Mouse (Mus musculus): ENCODE results near the gene Ypel2. TPM values are rescaled to one million over a fixed set of nuclear protein-coding genes. Genes with fewer than 3 reads are reported as not detected.

Gene Ypel2
- polyA plus RNA-seq, 1 experiment from 2014 or later: 7.1 TPM

GRCm38 (mm10) chr11:86905261-86905660 lies 88.2 kb downstream of the Ypel2 start:
- no peak overlapping the region for H3K4me3 ChIP-seq (replicated peaks; ENCODE audit: low read length)
- no peak overlapping the region for H3K27ac ChIP-seq (ENCODE audit: low read length)
- no peak overlapping the region for H3K9ac ChIP-seq (replicated peaks; ENCODE audit: low read depth, low read length)
- no peak for ATAC-seq
- H3K36me3 ChIP-seq (ENCODE audit: control insufficient read depth, insufficient read depth): no peaks in the 10 kb centered on the region
- no peaks in the 10 kb centered on the region for H3K9me3 ChIP-seq (ENCODE audit: control insufficient read depth, low read length)
- H3K4me1 ChIP-seq (replicated peaks; ENCODE audit: control insufficient read depth, insufficient read depth, low read length): no peaks in the 10 kb centered on the region
- no peak overlapping the region for H3K4me2 ChIP-seq (ENCODE audit: low read length)
- no peaks in the 10 kb centered on the region for H3K27me3 ChIP-seq (replicated peaks; ENCODE audit: control insufficient read depth, insufficient read depth, low read length)
- 83% methylated on average over 2 of the region's 2 CpGs for WGBS

GRCm38 (mm10) chr11:86904706-86905105 lies 88.8 kb downstream of the Ypel2 start:
- ATAC-seq: no peak
- Histone ChIP-seq H3K4me2 (ENCODE audit: low read length) (no peak overlapping the region), H3K4me1 (replicated peaks; ENCODE audit: control insufficient read depth, insufficient read depth, low read length) (no peaks in the 10 kb centered on the region), H3K4me3 (replicated peaks; ENCODE audit: low read length) (no peak overlapping the region), H3K9me3 (ENCODE audit: control insufficient read depth, low read length) (no peaks in the 10 kb centered on the region), H3K36me3 (ENCODE audit: control insufficient read depth, insufficient read depth) (no peaks in the 10 kb centered on the region), H3K27me3 (replicated peaks; ENCODE audit: control insufficient read depth, insufficient read depth, low read length) (no peaks in the 10 kb centered on the region), H3K27ac (ENCODE audit: low read length) (no peak overlapping the region), H3K9ac (replicated peaks; ENCODE audit: low read depth, low read length) (no peak overlapping the region)
- 69% methylated on average over 4 of the region's 4 CpGs for WGBS

GRCm38 (mm10) chr11:86898367-86898766 lies 95.1 kb downstream of the Ypel2 start:
- no peaks in the 10 kb centered on the region for H3K27me3 ChIP-seq (replicated peaks; ENCODE audit: control insufficient read depth, insufficient read depth, low read length)
- no peak overlapping the region for H3K4me3 ChIP-seq (replicated peaks; ENCODE audit: low read length)
- H3K9me3 ChIP-seq (ENCODE audit: control insufficient read depth, low read length): no peaks in the 10 kb centered on the region
- H3K36me3 ChIP-seq (ENCODE audit: control insufficient read depth, insufficient read depth): no peaks in the 10 kb centered on the region
- 39% methylated on average over 2 of the region's 2 CpGs for WGBS
- no peak overlapping the region for H3K9ac ChIP-seq (replicated peaks; ENCODE audit: low read depth, low read length)
- no peak overlapping the region for H3K27ac ChIP-seq (ENCODE audit: low read length)
- no peak overlapping the region for H3K4me2 ChIP-seq (ENCODE audit: low read length)
- 0 out of 2 replicates have a peak, but pooled peaks cover 1% of the 10 kb centered on the region for H3K4me1 ChIP-seq (replicated peaks; ENCODE audit: control insufficient read depth, insufficient read depth, low read length)
- no peak for ATAC-seq

- H3K4me1 ChIP-seq (replicated peaks; ENCODE audit: control insufficient read depth, insufficient read depth, low read length): 0 out of 2 replicates have a peak, but pooled peaks cover 2% of the 10 kb centered on the region
- H3K36me3 ChIP-seq (ENCODE audit: control insufficient read depth, insufficient read depth): no peaks in the 10 kb centered on the region
- no peaks in the 10 kb centered on the region for H3K27me3 ChIP-seq (replicated peaks; ENCODE audit: control insufficient read depth, insufficient read depth, low read length)
- H3K9me3 ChIP-seq (ENCODE audit: control insufficient read depth, low read length): no peaks in the 10 kb centered on the region
- no peak overlapping the region for H3K9ac ChIP-seq (replicated peaks; ENCODE audit: low read depth, low read length)
- 34% methylated on average over 3 of the region's 3 CpGs for WGBS
- H3K4me2 ChIP-seq (ENCODE audit: low read length): no peak overlapping the region
- H3K4me3 ChIP-seq (replicated peaks; ENCODE audit: low read length): no peak overlapping the region
- no peak overlapping the region for H3K27ac ChIP-seq (ENCODE audit: low read length)
- ATAC-seq: no peak
Observed at GRCm38 (mm10) chr11:86895567-86895966, 97.9 kb downstream of the Ypel2 start.

- no peak for ATAC-seq
- Histone ChIP-seq H3K27me3 (replicated peaks; ENCODE audit: control insufficient read depth, insufficient read depth, low read length) (no peaks in the 10 kb centered on the region), H3K4me1 (replicated peaks; ENCODE audit: control insufficient read depth, insufficient read depth, low read length) (0 out of 2 replicates have a peak, but pooled peaks cover 2% of the 10 kb centered on the region), H3K27ac (ENCODE audit: low read length) (no peak overlapping the region), H3K9ac (replicated peaks; ENCODE audit: low read depth, low read length) (no peak overlapping the region), H3K4me3 (replicated peaks; ENCODE audit: low read length) (no peak overlapping the region), H3K4me2 (ENCODE audit: low read length) (no peak overlapping the region), H3K36me3 (ENCODE audit: control insufficient read depth, insufficient read depth) (no peaks in the 10 kb centered on the region), H3K9me3 (ENCODE audit: control insufficient read depth, low read length) (no peaks in the 10 kb centered on the region)
- 56% methylated on average over 9 of the region's 9 CpGs for WGBS
Observed at GRCm38 (mm10) chr11:86895156-86895555, 98.4 kb downstream of the Ypel2 start.

GRCm38 (mm10) chr11:86894171-86894577 lies 99.3 kb downstream of the Ypel2 start:
- Histone ChIP-seq H3K9me3 (ENCODE audit: control insufficient read depth, low read length) (no peaks in the 10 kb centered on the region), H3K36me3 (ENCODE audit: control insufficient read depth, insufficient read depth) (no peaks in the 10 kb centered on the region), H3K27ac (ENCODE audit: low read length) (no peak overlapping the region), H3K27me3 (replicated peaks; ENCODE audit: control insufficient read depth, insufficient read depth, low read length) (no peaks in the 10 kb centered on the region), H3K4me3 (replicated peaks; ENCODE audit: low read length) (peak overlapping the region; percentile 44), H3K4me1 (replicated peaks; ENCODE audit: control insufficient read depth, insufficient read depth, low read length) (0 out of 2 replicates have a peak, but pooled peaks cover 2% of the 10 kb centered on the region), H3K4me2 (ENCODE audit: low read length) (peak overlapping the region; percentile 64), H3K9ac (replicated peaks; ENCODE audit: low read depth, low read length) (peak overlapping the region; percentile 58)
- peak; percentile 92 for ATAC-seq
- WGBS: 7% methylated on average over 19 of the region's 19 CpGs

- Histone ChIP-seq H3K36me3 (ENCODE audit: control insufficient read depth, insufficient read depth) (no peaks in the 10 kb centered on the region), H3K4me3 (replicated peaks; ENCODE audit: low read length) (no peak overlapping the region), H3K9me3 (ENCODE audit: control insufficient read depth, low read length) (no peaks in the 10 kb centered on the region), H3K4me1 (replicated peaks; ENCODE audit: control insufficient read depth, insufficient read depth, low read length) (0 out of 2 replicates have a peak, but pooled peaks cover 2% of the 10 kb centered on the region), H3K4me2 (ENCODE audit: low read length) (no peak overlapping the region), H3K9ac (replicated peaks; ENCODE audit: low read depth, low read length) (no peak overlapping the region), H3K27me3 (replicated peaks; ENCODE audit: control insufficient read depth, insufficient read depth, low read length) (no peaks in the 10 kb centered on the region), H3K27ac (ENCODE audit: low read length) (no peak overlapping the region)
- ATAC-seq: no peak
- WGBS: 60% methylated on average over 15 of the region's 15 CpGs
Observed at GRCm38 (mm10) chr11:86892996-86893670, 100.4 kb downstream of the Ypel2 start.

Other genes with a start within 250 kb of the Ypel2 start
- gene Cltc, start 236.1 kb downstream of the Ypel2 start, polyA plus RNA-seq (2015; fragmentation: Nextera tagmentation; extraction: Ambion mirVana): 149 and 167 TPM in 2 replicates
- gene Dhx40, start 186.0 kb downstream of the Ypel2 start, polyA plus RNA-seq (2015; fragmentation: Nextera tagmentation; extraction: Ambion mirVana): 30.5 and 35.1 TPM in 2 replicates
- 195 and 209 TPM in 2 replicates for gene Gdpd1, start 80.4 kb upstream of the Ypel2 start, polyA plus RNA-seq (2015; fragmentation: Nextera tagmentation; extraction: Ambion mirVana)
- 23.9 and 27.3 TPM in 2 replicates for gene Smg8, start 93.1 kb upstream of the Ypel2 start, polyA plus RNA-seq (2015; fragmentation: Nextera tagmentation; extraction: Ambion mirVana)
- 3.5 and 3.8 TPM in 2 replicates for gene Prr11, start 115.0 kb upstream of the Ypel2 start, polyA plus RNA-seq (2015; fragmentation: Nextera tagmentation; extraction: Ambion mirVana)
- gene Ska2, start 115.5 kb upstream of the Ypel2 start, polyA plus RNA-seq (2015; fragmentation: Nextera tagmentation; extraction: Ambion mirVana): 73.0 and 78.6 TPM in 2 replicates
- 95.9 and 101 TPM in 2 replicates for gene Trim37, start 133.4 kb upstream of the Ypel2 start, polyA plus RNA-seq (2015; fragmentation: Nextera tagmentation; extraction: Ambion mirVana)